Mouse (Mus musculus): ENCODE measurements at regions not wholly inside any gene's neighbourhood (a gene's known extent, or its start where the extent isn't known, plus 50 kb on each side); places are given as distances from the start of the nearest gene placed in this dataset.

GRCm38 (mm10) chr14:25108701-25109290 is 350.2 kb upstream of the Zmiz1 start:
- Histone ChIP-seq H3K4me2 (peak overlapping the region; percentile 44), H3K4me1 (replicated peaks) (peaks cover 38% of the 10 kb centered on the region), H3K9me3 (no peaks in the 10 kb centered on the region), H3K9ac (peak overlapping the region; percentile 69), H3K36me3 (no peaks in the 10 kb centered on the region), H3K27ac (replicated peaks) (peak overlapping the region; percentile 98), H3K4me3 (peak overlapping the region; percentile 17), H3K27me3 (no peaks in the 10 kb centered on the region)
- ATAC-seq (ENCODE audit: low read depth), result peak; percentile 96
- WGBS, result 3% methylated on average over 8 of the region's 8 CpGs

DNA sequence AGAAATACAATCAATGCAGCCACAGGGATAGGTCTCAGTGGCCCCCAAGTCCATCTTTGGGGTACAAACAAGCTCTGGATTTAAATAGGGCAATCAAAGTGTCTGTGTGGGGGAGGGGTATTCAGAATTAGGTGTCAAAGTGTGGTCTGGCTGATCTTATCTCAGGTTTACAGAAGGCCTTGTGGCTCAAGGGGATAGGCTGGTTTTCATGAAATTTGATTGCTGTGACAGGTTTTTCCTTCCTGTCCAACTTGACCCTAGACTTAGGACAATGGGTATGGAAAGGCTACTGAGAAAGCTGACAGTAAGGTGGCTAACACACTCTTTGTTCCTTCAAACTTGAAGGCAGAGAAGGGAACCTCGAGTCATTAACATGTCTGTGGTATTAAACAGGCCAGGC is 349.3 kb upstream of the Zmiz1 start:
- ATAC-seq (ENCODE audit: low read depth), result no peak
- H3K27me3 ChIP-seq, result no peaks in the 10 kb centered on the region
- H3K4me3 ChIP-seq, result no peak overlapping the region
- peak overlapping the region; percentile 98 for H3K27ac ChIP-seq (replicated peaks)
- WGBS, result 32% methylated on average over 1 of the region's 1 CpGs
- no peaks in the 10 kb centered on the region for H3K9me3 ChIP-seq
- no peak overlapping the region for H3K4me2 ChIP-seq
- peaks cover 40% of the 10 kb centered on the region for H3K4me1 ChIP-seq (replicated peaks)
- peak overlapping the region; percentile 69; the same call in 1 of the 2 replicates for H3K9ac ChIP-seq
- H3K36me3 ChIP-seq, result no peaks in the 10 kb centered on the region

GRCm38 (mm10) chr14:25112832-25113231 is 346.2 kb upstream of the Zmiz1 start:
- no peak overlapping the region for H3K4me2 ChIP-seq
- H3K27me3 ChIP-seq, result no peaks in the 10 kb centered on the region
- no peaks in the 10 kb centered on the region for H3K9me3 ChIP-seq
- no peak overlapping the region for H3K27ac ChIP-seq (replicated peaks)
- 86% methylated on average over 10 of the region's 10 CpGs for WGBS
- H3K36me3 ChIP-seq, result no peaks in the 10 kb centered on the region
- H3K9ac ChIP-seq, result no peak overlapping the region
- H3K4me3 ChIP-seq, result no peak overlapping the region
- ATAC-seq (ENCODE audit: low read depth), result no peak
- H3K4me1 ChIP-seq (replicated peaks), result peaks cover 40% of the 10 kb centered on the region

- Histone ChIP-seq H3K4me3 (no peak overlapping the region), H3K9me3 (no peaks in the 10 kb centered on the region), H3K4me2 (no peak overlapping the region), H3K27ac (replicated peaks) (no peak overlapping the region), H3K27me3 (no peaks in the 10 kb centered on the region), H3K4me1 (replicated peaks) (peaks cover 35% of the 10 kb centered on the region), H3K36me3 (no peaks in the 10 kb centered on the region), H3K9ac (no peak overlapping the region)
- ATAC-seq (ENCODE audit: low read depth), result no peak
- 88% methylated on average over 2 of the region's 2 CpGs for WGBS
Measured at GRCm38 (mm10) chr14:25113326-25113725, 345.7 kb upstream of the Zmiz1 start.

- Histone ChIP-seq H3K4me2 (no peak overlapping the region), H3K4me3 (no peak overlapping the region), H3K9me3 (no peaks in the 10 kb centered on the region), H3K27ac (replicated peaks) (no peak overlapping the region), H3K36me3 (no peaks in the 10 kb centered on the region), H3K4me1 (replicated peaks) (peaks cover 13% of the 10 kb centered on the region; the same call in 1 of the 2 replicates), H3K27me3 (no peaks in the 10 kb centered on the region), H3K9ac (no peak overlapping the region)
- ATAC-seq (ENCODE audit: low read depth), result no peak
- 52% methylated on average over 4 of the region's 4 CpGs for WGBS
Measured at GRCm38 (mm10) chr14:25116424-25116823, 342.6 kb upstream of the Zmiz1 start.

- Histone ChIP-seq H3K27me3 (no peaks in the 10 kb centered on the region), H3K4me3 (no peak overlapping the region), H3K36me3 (no peaks in the 10 kb centered on the region), H3K9ac (no peak overlapping the region), H3K9me3 (no peaks in the 10 kb centered on the region), H3K4me2 (no peak overlapping the region), H3K4me1 (replicated peaks) (peaks cover 23% of the 10 kb centered on the region), H3K27ac (replicated peaks) (no peak overlapping the region)
- no peak for ATAC-seq (ENCODE audit: low read depth)
- 66% methylated on average over 4 of the region's 4 CpGs for WGBS
Measured at GRCm38 (mm10) chr14:25119999-25120398, 339.0 kb upstream of the Zmiz1 start.

DNA sequence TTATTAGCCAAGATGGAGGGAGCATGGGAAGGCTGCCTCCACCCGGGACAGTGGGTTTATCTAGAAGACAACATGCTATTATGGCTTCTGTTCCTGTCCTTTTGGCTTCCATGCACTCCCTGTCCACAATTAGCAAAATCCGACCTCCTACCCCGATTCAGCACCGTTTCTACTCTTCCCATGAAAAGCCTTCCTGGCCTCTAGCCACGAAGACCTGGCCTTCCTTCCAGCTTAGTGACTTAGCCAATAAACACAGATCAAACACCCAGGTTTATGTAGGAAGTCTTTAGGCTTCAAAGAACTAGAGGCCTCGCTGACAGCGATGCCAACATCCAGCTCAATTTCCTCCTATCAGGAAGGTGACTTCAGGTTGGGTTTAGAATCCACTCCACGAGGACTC is 338.5 kb upstream of the Zmiz1 start:
- 55% methylated on average over 8 of the region's 8 CpGs for WGBS

GRCm38 (mm10) chr14:25122971-25123535 is 335.9 kb upstream of the Zmiz1 start:
- H3K27me3 ChIP-seq, result no peaks in the 10 kb centered on the region
- ATAC-seq (ENCODE audit: low read depth), result no peak
- H3K27ac ChIP-seq (replicated peaks), result peak overlapping the region; percentile 77
- 67% methylated on average over 13 of the region's 13 CpGs for WGBS
- H3K9me3 ChIP-seq, result no peaks in the 10 kb centered on the region
- H3K4me2 ChIP-seq, result no peak overlapping the region
- peaks cover 40% of the 10 kb centered on the region for H3K4me1 ChIP-seq (replicated peaks)
- no peak overlapping the region for H3K9ac ChIP-seq
- no peaks in the 10 kb centered on the region for H3K36me3 ChIP-seq
- no peak overlapping the region for H3K4me3 ChIP-seq

More for the DNA sequence above, 338.5 kb upstream of the Zmiz1 start:
- Histone ChIP-seq H3K4me1 (replicated peaks) (peaks cover 18% of the 10 kb centered on the region), H3K4me2 (no peak overlapping the region), H3K9ac (no peak overlapping the region), H3K4me3 (no peak overlapping the region), H3K9me3 (no peaks in the 10 kb centered on the region), H3K27me3 (no peaks in the 10 kb centered on the region), H3K27ac (replicated peaks) (no peak overlapping the region), H3K36me3 (no peaks in the 10 kb centered on the region)
- ATAC-seq (ENCODE audit: low read depth), result no peak

- H3K36me3 ChIP-seq, result no peaks in the 10 kb centered on the region
Measured at GRCm38 (mm10) chr14:25123541-25124337, 335.2 kb upstream of the Zmiz1 start.

GRCm38 (mm10) chr14:25126544-25126943 is 332.4 kb upstream of the Zmiz1 start:
- WGBS, result 27% methylated on average over 7 of the region's 7 CpGs
- peak overlapping the region; percentile 96 for H3K27ac ChIP-seq (replicated peaks)
- peaks cover 50% of the 10 kb centered on the region for H3K4me1 ChIP-seq (replicated peaks)
- H3K9me3 ChIP-seq, result no peaks in the 10 kb centered on the region
- H3K9ac ChIP-seq, result 0 out of 2 replicates have a peak overlapping the region, but pooled peaks have one; percentile 17
- no peak for ATAC-seq (ENCODE audit: low read depth)
- no peak overlapping the region for H3K4me3 ChIP-seq
- H3K36me3 ChIP-seq, result no peaks in the 10 kb centered on the region
- no peaks in the 10 kb centered on the region for H3K27me3 ChIP-seq
- no peak overlapping the region for H3K4me2 ChIP-seq

More at GRCm38 (mm10) chr14:25123541-25124337, 335.2 kb upstream of the Zmiz1 start:
- Histone ChIP-seq H3K9ac (peak overlapping the region; percentile 51), H3K4me1 (replicated peaks) (peaks cover 47% of the 10 kb centered on the region), H3K9me3 (no peaks in the 10 kb centered on the region), H3K27ac (replicated peaks) (peak overlapping the region; percentile 77), H3K27me3 (no peaks in the 10 kb centered on the region), H3K4me2 (no peak overlapping the region), H3K4me3 (no peak overlapping the region)
- ATAC-seq (ENCODE audit: low read depth), result peak; percentile 24; the same call in 1 of the 2 replicates
- 24% methylated on average over 18 of the region's 18 CpGs for WGBS

GRCm38 (mm10) chr14:25127544-25128159 is 331.3 kb upstream of the Zmiz1 start:
- no peaks in the 10 kb centered on the region for H3K27me3 ChIP-seq
- H3K27ac ChIP-seq (replicated peaks), result peak overlapping the region; percentile 96
- H3K9me3 ChIP-seq, result no peaks in the 10 kb centered on the region
- H3K4me1 ChIP-seq (replicated peaks), result peaks cover 50% of the 10 kb centered on the region
- H3K9ac ChIP-seq, result peak overlapping the region; percentile 53
- peak; percentile 74 for ATAC-seq (ENCODE audit: low read depth)
- peak overlapping the region; percentile 39 for H3K4me2 ChIP-seq
- WGBS, result 23% methylated on average over 14 of the region's 14 CpGs
- H3K4me3 ChIP-seq, result 0 out of 2 replicates have a peak overlapping the region, but pooled peaks have one; percentile 2
- no peaks in the 10 kb centered on the region for H3K36me3 ChIP-seq

GRCm38 (mm10) chr14:25128160-25128547 is 330.8 kb upstream of the Zmiz1 start:
- ATAC-seq (ENCODE audit: low read depth), result no peak
- H3K4me2 ChIP-seq, result peak overlapping the region; percentile 39
- H3K27ac ChIP-seq (replicated peaks), result peak overlapping the region; percentile 96
- WGBS, result 38% methylated on average over 6 of the region's 6 CpGs
- no peaks in the 10 kb centered on the region for H3K36me3 ChIP-seq
- H3K27me3 ChIP-seq, result no peaks in the 10 kb centered on the region
- H3K9me3 ChIP-seq, result no peaks in the 10 kb centered on the region
- peak overlapping the region; percentile 53 for H3K9ac ChIP-seq
- 0 out of 2 replicates have a peak overlapping the region, but pooled peaks have one; percentile 2 for H3K4me3 ChIP-seq
- peaks cover 47% of the 10 kb centered on the region for H3K4me1 ChIP-seq (replicated peaks)

Data from neural tube, embryonic 13.5 days (tissue).